Mouse (Mus musculus) midbrain, embryonic 11.5 days (tissue): Measurements from ENCODE around the gene Mrpl38. TPM values are rescaled to one million over a fixed set of nuclear protein-coding genes. Genes with fewer than 3 reads are reported as not detected.
A peak's percentile ranks its signal among the peaks of the same experiment; 100 is the strongest.

ENCODE experiments used
- ATAC-seq: fragments of 200-750 bp; cut with Nextera tagmentation; 2 replicates; pipeline ENCODE4 v1.8.0; 2017; ENCODE audit warnings: moderate TSS enrichment, moderate library complexity; ENCODE audit not compliant: low FRiP score
- DNase-seq: peaks from one replicate; pipeline ENCODE4 v3.0.0; 2015; ENCODE audit warnings: low spot score; ENCODE audit errors: missing footprints
- H3K27ac ChIP-seq: fragments of 300-500 bp; sonication (generic); 2 replicates; pipeline ENCODE4 v1.5.1; 2014; ENCODE audit warnings: low read depth, low read length
- H3K27me3 ChIP-seq: fragments of 300-500 bp; sonication (generic); 2 replicates; pipeline ENCODE4 v1.6.1; 2014; ENCODE audit warnings: mild to moderate bottlenecking, low read length, moderate library complexity, mixed read lengths; ENCODE audit not compliant: control insufficient read depth, insufficient read depth
- H3K36me3 ChIP-seq: fragments of 300-500 bp; sonication (generic); 2 replicates; pipeline ENCODE4 v1.6.1; 2014; ENCODE audit warnings: mild to moderate bottlenecking, low read length, moderate library complexity, mixed read lengths; ENCODE audit not compliant: control insufficient read depth, insufficient read depth
- H3K4me1 ChIP-seq: fragments of 300-500 bp; sonication (generic); 2 replicates; pipeline ENCODE4 v1.6.1; 2014; ENCODE audit warnings: low read length; ENCODE audit not compliant: control insufficient read depth, insufficient read depth
- H3K4me2 ChIP-seq: fragments of 300-500 bp; sonication (generic); 2 replicates; pipeline ENCODE4 v1.6.1; 2014; ENCODE audit warnings: mild to moderate bottlenecking, moderate library complexity
- H3K4me3 ChIP-seq: fragments of 300-500 bp; sonication (generic); 2 replicates; pipeline ENCODE4 v1.5.1; 2014; ENCODE audit warnings: low read depth, low read length
- H3K9ac ChIP-seq: fragments of 300-500 bp; sonication (generic); 2 replicates; pipeline ENCODE4 v1.6.1; 2014; ENCODE audit warnings: low read length
- H3K9me3 ChIP-seq: fragments of 300-500 bp; sonication (generic); 2 replicates; pipeline ENCODE4 v1.6.1; 2016; ENCODE audit warnings: low read length; ENCODE audit not compliant: control insufficient read depth
- WGBS: fragments of 180-500 bp; shearing (Covaris S2); extraction: QIAGEN DNeasy Blood & Tissue Kit; methylation state at CpG from one replicate; pipeline ENCODE4 v1.1.7; 2014; 5-methylcytosine and 5-hydroxymethylcytosine counted together
- polyA plus RNA-seq: library from polyadenylated mRNA; unstranded; fragments of >200 nt; fragmentation: Nextera tagmentation; extraction: Ambion mirVana; gene quantifications from 2 replicates; pipeline ENCODE4 v1.2.1, GENCODE M21; 2014

Mrpl38 gene
- polyA plus RNA-seq, 1 experiment from 2014 or later = 97.0 TPM

DNA sequence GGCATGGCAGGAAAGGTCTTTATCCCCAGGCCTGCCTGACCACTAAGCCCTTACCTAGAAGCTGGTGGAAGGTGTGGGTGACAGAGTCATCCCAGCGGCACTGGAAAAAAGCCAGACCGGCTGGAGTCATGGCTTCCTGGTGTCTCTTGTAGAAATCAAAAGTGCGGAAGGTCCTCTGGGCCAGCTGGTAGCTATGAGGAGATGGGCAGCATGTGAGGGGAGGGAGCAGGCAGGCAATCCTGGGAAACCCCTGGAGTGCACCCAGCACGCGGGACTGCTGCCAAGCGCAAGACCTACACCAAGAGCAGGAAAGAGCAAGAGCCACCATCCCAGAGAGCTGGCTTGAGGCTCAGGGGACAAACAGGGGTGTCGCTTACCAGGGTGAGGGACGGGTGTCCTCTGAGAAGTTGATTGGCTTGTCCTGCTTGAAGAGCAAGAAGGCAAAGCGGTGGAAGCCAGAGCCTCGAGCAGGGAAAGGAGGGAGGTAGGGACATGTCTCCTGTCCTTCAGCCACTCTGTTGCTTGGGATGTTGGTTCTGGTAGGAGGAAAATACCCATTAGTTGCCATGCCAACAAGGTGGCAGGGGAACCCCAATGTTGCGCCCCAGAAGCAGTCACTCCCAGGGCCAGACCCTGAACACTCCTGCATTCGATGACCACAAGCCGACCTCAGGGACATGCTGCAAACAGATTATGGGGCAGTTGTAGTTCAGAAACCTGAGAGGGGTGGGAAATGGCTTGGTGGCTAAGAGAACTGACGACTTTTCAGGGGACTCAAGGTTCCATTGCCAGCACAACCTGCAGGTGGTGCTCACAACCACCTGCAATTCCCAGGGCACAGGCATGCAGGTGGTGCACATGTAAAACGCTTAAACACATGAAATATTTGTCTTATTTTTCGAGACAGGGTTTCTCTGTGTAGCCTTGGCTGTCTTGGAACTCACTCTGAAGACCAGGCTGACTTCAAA lies 6.0 kb downstream of the Mrpl38 start:
- no peak overlapping the region for H3K4me3 ChIP-seq
- peaks cover 12% of the 10 kb centered on the region for H3K4me1 ChIP-seq
- no peak overlapping the region for H3K4me2 ChIP-seq
- ATAC-seq (no peak), DNase-seq (no peak)
- 88% methylated on average over 16 of the region's 16 CpGs for WGBS
- H3K9me3 ChIP-seq = no peaks in the 10 kb centered on the region
- H3K9ac ChIP-seq = no peak overlapping the region
- no peak overlapping the region for H3K27ac ChIP-seq
- H3K36me3 ChIP-seq = peaks cover 10% of the 10 kb centered on the region; the same call in 1 of the 2 replicates
- H3K27me3 ChIP-seq = no peaks in the 10 kb centered on the region

DNA sequence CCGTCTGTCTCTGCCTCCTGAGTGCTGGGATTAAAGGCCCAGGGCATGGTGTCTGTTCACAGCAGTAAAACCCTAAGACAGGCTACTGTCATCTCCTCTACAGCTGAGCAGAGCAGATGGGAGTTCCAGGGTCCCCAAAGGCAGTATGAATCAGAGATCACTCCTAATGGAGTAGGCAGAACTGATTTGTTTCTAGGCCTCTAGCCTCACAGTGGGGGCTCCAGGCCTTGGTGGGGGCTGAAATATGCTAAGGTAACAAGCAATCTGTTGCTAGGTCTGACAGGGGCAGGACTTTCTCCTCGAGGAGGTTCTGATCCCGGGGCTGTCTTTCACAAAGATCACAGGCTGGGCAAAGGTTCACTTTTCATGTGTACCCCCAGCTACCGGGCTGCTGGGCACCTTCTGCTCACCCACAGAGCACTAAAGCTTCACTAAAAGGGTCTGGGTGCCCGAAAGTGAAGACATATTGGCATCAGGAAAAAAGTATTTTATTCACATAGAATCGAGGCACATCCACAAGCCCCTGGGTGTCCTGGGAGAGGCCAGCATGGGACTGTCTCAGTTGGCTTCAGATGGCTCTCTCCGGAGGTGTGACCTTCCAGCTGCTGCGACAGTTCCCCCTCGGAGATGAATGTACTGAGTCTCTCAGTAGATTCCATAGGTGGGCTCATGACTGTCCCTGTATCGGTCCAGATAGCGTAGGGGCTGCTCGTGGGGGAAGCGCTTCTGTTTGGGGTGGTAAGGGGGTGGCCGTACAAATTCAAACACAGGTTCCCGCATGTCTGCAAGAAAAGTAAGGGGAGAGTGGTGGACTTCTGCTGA lies 7.1 kb downstream of the Mrpl38 start:
- Histone ChIP-seq H3K9me3 (no peaks in the 10 kb centered on the region), H3K4me1 (peaks cover 15% of the 10 kb centered on the region), H3K4me2 (peak overlapping the region; percentile 49), H3K27me3 (no peaks in the 10 kb centered on the region), H3K27ac (no peak overlapping the region; the same call in 1 of the 2 replicates), H3K36me3 (peaks cover 10% of the 10 kb centered on the region; the same call in 1 of the 2 replicates), H3K9ac (no peak overlapping the region), H3K4me3 (peak overlapping the region; percentile 37)
- no peak for DNase-seq
- WGBS = 88% methylated on average over 15 of the region's 15 CpGs
- no peak for ATAC-seq

DNA sequence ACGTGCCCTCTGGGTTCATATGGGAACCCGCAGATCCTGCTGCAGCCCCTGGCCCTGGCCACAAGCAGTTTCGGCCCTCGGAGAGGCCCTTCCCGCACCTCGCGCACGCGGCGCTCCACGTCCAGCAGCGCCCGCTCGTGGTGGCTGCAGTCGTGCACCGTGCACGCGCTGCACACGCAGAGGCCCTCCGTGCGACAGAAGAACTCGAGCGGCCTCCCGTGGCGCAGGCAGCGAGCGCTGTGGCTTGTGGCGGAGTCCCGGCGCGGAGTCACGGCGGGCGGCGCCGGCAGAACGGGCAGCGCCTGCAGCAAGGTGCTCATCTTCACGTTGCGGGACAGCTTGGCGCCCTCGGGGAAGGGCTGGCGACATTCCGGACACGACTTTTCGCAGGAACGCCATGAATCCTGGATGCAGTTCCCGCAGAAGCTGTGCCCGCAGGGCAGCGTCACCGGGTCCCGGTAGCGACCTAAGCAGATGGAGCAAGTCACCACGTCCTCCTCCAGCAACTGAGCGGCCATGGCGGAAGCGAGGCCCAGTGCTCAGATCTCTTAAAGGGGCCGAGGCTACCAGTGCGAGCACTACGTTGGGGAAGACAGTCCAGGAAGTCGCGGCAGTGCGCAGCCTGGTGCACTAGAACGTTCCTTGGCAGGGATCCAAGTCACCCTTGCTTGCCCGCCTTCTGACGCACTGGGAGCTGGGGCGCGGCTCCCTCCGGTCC lies 8.0 kb downstream of the Mrpl38 start, which contains the start of gene Trim65:
TSS of gene Trim65 (minus strand) at position 641 of the 718 bp plus-strand sequence.
- Histone ChIP-seq H3K27me3 (no peaks in the 10 kb centered on the region), H3K4me1 (peaks cover 15% of the 10 kb centered on the region), H3K9ac (peak within 1 kb of the TSS; percentile 69), H3K9me3 (no peaks in the 10 kb centered on the region), H3K36me3 (peaks cover 10% of the 10 kb centered on the region; the same call in 1 of the 2 replicates), H3K4me2 (peak within 1 kb of the TSS; percentile 49), H3K4me3 (peak within 1 kb of the TSS; percentile 37), H3K27ac (peak within 1 kb of the TSS; percentile 32)
- WGBS = 2% methylated on average over 69 of the region's 69 CpGs
- peak; percentile 87 for ATAC-seq
- peak; percentile 98 for DNase-seq

DNA sequence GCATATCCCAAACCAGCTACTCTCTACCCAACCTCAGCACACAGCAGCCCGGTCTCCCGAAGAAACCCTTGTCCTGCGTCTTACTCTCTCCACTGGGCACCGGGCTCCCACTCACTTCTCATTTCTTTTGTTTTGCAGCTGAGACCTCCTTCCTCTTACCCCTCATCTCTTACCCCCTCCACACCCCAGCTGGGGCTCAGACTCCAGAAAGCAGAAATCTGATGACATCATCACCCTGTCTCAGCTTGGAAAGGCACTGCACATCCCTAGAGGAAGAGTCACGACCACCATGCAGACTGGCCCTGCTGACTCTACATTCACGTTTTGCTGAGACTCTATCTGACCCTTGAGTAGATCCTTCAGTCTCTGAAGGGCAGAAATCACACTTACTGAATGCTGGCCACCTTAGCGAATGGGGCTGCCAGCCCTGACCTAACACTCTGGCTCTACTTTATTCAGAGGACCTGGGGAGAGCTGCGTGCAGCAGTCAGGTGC lies 8.6 kb downstream of the Mrpl38 start:
- Histone ChIP-seq H3K36me3 (peaks cover 10% of the 10 kb centered on the region; the same call in 1 of the 2 replicates), H3K4me2 (peak overlapping the region; percentile 49), H3K9ac (peak overlapping the region; percentile 69), H3K4me3 (peak overlapping the region; percentile 37), H3K9me3 (no peaks in the 10 kb centered on the region), H3K27me3 (no peaks in the 10 kb centered on the region), H3K27ac (peak overlapping the region; percentile 30), H3K4me1 (peaks cover 15% of the 10 kb centered on the region)
- DNase-seq (no peak), ATAC-seq (peak; percentile 50)
- WGBS = 40% methylated on average over 8 of the region's 8 CpGs

DNA sequence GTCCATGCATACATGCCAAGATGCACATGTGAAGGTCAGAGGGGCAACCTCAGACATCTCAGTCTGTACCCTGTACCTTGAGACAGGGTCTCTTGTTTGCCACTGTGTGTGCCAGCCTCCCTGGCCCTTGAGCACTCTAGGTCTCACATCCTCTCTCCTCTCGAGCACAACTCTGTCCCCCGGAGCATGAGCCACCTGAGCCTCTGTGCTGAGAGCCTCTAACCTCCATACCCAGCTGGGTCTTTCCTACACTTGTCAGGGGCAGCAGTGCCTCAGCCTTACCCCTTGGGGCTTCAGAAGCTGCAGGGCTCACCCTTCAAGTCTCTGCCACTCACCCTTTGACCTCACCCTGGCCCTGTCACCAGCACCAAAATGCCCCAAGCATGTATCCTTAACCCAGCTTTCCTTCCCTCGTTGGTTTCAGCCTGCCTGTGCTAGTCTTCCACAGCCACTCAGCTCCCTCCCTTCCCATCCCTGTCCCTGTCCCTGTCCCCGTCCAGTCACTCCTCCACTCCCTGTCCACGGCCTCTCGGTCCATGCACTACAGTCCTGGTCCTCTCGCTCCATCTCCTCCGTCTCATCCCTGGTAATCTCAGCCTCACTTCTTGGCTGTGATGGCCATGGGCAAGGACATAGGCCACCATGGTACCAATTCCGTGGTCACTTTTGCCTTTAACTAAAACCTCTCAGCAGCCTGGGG lies 9.4 kb downstream of the Mrpl38 start:
- peaks cover 7% of the 10 kb centered on the region; the same call in 1 of the 2 replicates for H3K36me3 ChIP-seq
- no peak overlapping the region for H3K9ac ChIP-seq
- H3K4me3 ChIP-seq = no peak overlapping the region
- ATAC-seq (no peak), DNase-seq (no peak)
- H3K27ac ChIP-seq = no peak overlapping the region
- no peaks in the 10 kb centered on the region for H3K27me3 ChIP-seq
- H3K4me1 ChIP-seq = peaks cover 15% of the 10 kb centered on the region
- no peaks in the 10 kb centered on the region for H3K9me3 ChIP-seq
- 80% methylated on average over 9 of the region's 9 CpGs for WGBS
- no peak overlapping the region for H3K4me2 ChIP-seq

DNA sequence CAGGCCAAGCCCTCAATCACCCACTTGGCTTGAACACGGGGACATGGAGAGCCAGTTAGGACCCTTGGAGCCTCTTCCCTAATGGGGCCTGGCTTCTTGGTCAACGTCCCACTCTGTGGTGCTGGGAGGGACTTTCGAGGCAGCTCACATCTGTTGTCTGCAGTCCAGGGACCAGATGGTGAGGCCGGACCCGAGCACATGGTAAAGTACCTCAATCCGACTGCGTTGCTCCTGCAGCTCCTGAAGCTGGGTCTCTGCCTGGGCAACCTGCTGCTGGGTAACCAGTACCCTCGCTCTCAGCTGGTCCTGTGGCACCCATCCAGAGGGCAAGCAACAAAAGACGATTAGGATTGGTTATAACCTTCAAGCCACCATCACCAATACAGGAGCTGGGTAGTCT lies 10.7 kb downstream of the Mrpl38 start:
- no peak overlapping the region for H3K4me3 ChIP-seq
- WGBS = 79% methylated on average over 9 of the region's 9 CpGs
- H3K27ac ChIP-seq = no peak overlapping the region
- ATAC-seq (no peak), DNase-seq (no peak)
- H3K4me1 ChIP-seq = peaks cover 15% of the 10 kb centered on the region
- no peaks in the 10 kb centered on the region for H3K9me3 ChIP-seq
- H3K4me2 ChIP-seq = no peak overlapping the region
- no peaks in the 10 kb centered on the region for H3K27me3 ChIP-seq
- no peak overlapping the region for H3K9ac ChIP-seq
- H3K36me3 ChIP-seq = 0 out of 2 replicates have a peak, but pooled peaks cover 4% of the 10 kb centered on the region

DNA sequence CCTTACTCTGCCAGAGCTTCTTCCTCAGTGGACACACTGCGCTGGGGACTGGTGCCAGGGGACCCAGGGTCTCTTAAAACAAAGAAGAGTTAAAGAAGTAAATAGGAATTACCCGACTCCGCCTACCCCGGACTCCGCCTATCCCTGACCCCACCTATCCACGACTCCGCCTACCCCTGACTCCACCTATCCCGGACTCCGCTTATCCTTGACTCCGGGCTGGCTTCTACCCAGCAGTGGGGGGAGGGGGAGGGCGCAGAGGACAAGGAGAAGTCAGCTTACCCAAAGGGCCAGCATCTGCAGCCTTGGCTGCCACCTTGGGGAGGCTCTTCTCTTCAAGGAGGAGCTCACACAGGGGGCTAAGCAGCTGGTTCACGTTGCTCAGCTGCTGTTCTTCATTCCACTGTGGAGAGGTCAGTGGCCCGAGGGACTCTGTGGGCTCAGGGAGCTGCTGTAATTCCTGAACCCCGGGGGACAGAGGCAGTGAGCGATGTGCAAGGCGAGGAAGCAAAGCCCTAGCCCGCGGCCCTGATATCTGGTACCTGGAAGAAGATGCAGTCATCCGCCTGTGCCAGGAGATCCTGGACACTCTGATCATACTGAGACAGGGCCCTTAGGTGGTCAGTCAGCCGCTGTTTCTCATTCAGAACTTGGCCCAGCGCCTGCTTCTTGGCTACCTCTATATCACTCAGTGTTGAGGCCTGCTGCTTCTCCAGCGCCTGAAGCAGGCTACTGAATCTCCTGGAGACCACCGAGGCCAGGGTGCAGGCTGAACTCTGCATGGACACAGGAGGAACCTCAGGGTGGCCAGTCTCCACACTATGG lies 11.3 kb downstream of the Mrpl38 start, which contains the start of gene Trim47:
TSS of gene Trim47 (minus strand) at position 55 of the 825 bp plus-strand sequence.
- Histone ChIP-seq H3K27me3 (no peaks in the 10 kb centered on the region), H3K36me3 (no peaks in the 10 kb centered on the region), H3K4me3 (no peak within 1 kb of the TSS), H3K4me2 (peak within 1 kb of the TSS; percentile 27; the same call in 1 of the 2 replicates), H3K9ac (peak within 1 kb of the TSS; percentile 47), H3K27ac (no peak within 1 kb of the TSS), H3K9me3 (no peaks in the 10 kb centered on the region), H3K4me1 (peaks cover 15% of the 10 kb centered on the region)
- peak; percentile 17; the same call in 1 of the 2 replicates for ATAC-seq
- DNase-seq = no peak
- 25% methylated on average over 23 of the region's 23 CpGs for WGBS
